Mouse (Mus musculus): ENCODE measurements around the gene Pebp1. TPM values are rescaled to one million over a fixed set of nuclear protein-coding genes. Genes with fewer than 3 reads are reported as not detected.

The Pebp1 gene
- polyA plus RNA-seq, 1 experiment = 896 TPM

DNA sequence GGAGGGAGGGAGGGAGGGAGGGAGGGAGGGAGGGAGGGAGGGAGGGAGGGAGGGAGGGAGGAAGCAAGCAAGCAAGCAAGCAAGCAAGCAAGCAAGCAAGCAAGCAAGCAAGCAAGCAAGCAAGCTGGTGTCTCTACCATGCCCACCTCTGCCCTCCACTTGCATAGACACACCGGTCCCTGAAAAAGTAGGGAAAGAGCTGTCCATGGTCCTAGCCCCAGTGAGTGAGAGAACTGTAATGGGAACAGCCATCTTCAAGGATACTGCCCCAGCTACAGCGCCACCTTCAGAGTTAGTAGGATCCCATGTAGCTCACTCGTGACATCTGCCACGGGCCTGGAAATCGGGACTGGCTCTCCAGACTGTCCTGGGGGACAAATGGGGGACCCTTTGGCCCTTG is 22.7 kb downstream of the Pebp1 start:
- TF ChIP-seq POLR2A (IDR thresholded peaks at IDR 0.05; ENCODE audit: borderline replicate concordance, extremely low read depth, insufficient read depth, insufficient read length, poor library complexity, severe bottlenecking) (no peak), CTCF (IDR thresholded peaks at IDR 0.05; ENCODE audit: borderline replicate concordance, extremely low read depth, insufficient read depth, insufficient read length) (no peak)
- no peak for DNase-seq (ENCODE audit: low read depth)

DNA sequence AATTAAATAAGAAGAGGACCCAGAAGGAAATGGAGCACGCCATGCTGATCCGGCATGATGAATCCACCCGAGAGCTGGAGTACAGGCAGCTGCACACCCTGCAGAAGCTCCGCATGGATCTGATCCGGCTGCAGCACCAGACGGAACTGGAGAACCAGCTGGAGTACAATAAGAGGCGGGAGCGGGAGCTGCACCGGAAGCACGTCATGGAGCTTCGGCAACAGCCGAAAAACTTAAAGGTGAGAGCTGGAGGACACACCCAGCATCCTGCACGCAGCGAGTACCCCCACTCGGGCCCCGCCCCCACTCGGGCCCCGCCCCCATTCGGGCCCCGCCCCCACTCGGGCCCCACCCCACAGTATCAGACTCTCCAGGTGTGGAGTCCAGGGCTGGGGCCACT is 23.9 kb downstream of the Pebp1 start:
- TF ChIP-seq POLR2A (IDR thresholded peaks at IDR 0.05; ENCODE audit: borderline replicate concordance, extremely low read depth, insufficient read depth, insufficient read length, poor library complexity, severe bottlenecking) (no peak), CTCF (IDR thresholded peaks at IDR 0.05; ENCODE audit: borderline replicate concordance, extremely low read depth, insufficient read depth, insufficient read length) (no peak)
- DNase-seq (ENCODE audit: low read depth) = no peak

DNA sequence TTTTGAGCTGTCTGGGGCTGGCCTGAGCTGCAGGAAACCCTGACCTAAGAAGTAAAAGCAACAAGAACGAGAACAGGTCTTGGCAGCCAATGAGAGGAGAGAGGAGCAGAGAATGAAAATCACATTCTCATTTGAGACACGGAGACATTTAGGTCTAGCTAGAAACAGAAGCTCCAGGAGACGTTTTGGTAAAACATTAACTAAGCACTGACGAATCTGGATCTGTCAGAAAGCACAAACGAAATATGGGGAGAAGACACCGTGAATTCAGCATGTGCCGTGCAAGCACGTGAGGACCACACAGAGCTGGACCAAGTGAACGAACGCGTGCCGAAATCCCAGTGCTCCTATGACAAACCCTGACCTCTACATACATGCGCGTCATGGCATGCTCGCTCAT is 29.1 kb downstream of the Pebp1 start:
- DNase-seq (ENCODE audit: low read depth) = no peak
- TF ChIP-seq CTCF (IDR thresholded peaks at IDR 0.05; ENCODE audit: borderline replicate concordance, extremely low read depth, insufficient read depth, insufficient read length) (no peak), POLR2A (IDR thresholded peaks at IDR 0.05; ENCODE audit: borderline replicate concordance, extremely low read depth, insufficient read depth, insufficient read length, poor library complexity, severe bottlenecking) (no peak)

GRCm38 (mm10) chr5:117251763-117252162 is 35.7 kb downstream of the Pebp1 start:
- TF ChIP-seq CTCF (IDR thresholded peaks at IDR 0.05; ENCODE audit: borderline replicate concordance, extremely low read depth, insufficient read depth, insufficient read length) = no peak
- no peak for TF ChIP-seq POLR2A (IDR thresholded peaks at IDR 0.05; ENCODE audit: borderline replicate concordance, extremely low read depth, insufficient read depth, insufficient read length, poor library complexity, severe bottlenecking)
- no peak for DNase-seq (ENCODE audit: low read depth)

DNA sequence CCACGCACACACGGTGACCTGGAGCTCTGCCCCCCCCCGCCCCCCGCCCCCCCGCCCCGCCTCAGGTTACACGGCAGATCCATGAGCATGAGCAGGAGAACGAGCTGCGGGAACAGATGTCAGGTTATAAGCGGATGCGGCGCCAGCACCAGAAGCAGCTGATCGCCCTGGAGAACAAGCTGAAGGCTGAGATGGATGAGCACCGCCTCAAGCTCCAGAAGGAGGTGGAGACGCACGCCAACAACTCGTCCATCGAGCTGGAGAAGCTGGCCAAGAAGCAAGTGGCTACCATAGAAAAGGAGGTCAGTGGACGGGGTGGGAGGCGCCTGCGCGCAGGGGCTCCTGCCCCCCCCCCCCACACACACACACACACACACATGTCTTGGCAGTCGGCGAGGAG is 36.6 kb downstream of the Pebp1 start:
- TF ChIP-seq POLR2A (IDR thresholded peaks at IDR 0.05; ENCODE audit: borderline replicate concordance, extremely low read depth, insufficient read depth, insufficient read length, poor library complexity, severe bottlenecking) (no peak), CTCF (IDR thresholded peaks at IDR 0.05; ENCODE audit: borderline replicate concordance, extremely low read depth, insufficient read depth, insufficient read length) (no peak)
- DNase-seq (ENCODE audit: low read depth) = peak; percentile 24

- TF ChIP-seq CTCF (IDR thresholded peaks at IDR 0.05; ENCODE audit: borderline replicate concordance, extremely low read depth, insufficient read depth, insufficient read length) = no peak
- TF ChIP-seq POLR2A (IDR thresholded peaks at IDR 0.05; ENCODE audit: borderline replicate concordance, extremely low read depth, insufficient read depth, insufficient read length, poor library complexity, severe bottlenecking) = no peak
- peak; percentile 1 for DNase-seq (ENCODE audit: low read depth)
Observed at GRCm38 (mm10) chr5:117248351-117248750, 39.1 kb downstream of the Pebp1 start.

GRCm38 (mm10) chr5:117245170-117245569 is 42.3 kb downstream of the Pebp1 start:
- no peak for DNase-seq (ENCODE audit: low read depth)
- no peak for TF ChIP-seq CTCF (IDR thresholded peaks at IDR 0.05; ENCODE audit: borderline replicate concordance, extremely low read depth, insufficient read depth, insufficient read length)
- no peak for TF ChIP-seq POLR2A (IDR thresholded peaks at IDR 0.05; ENCODE audit: borderline replicate concordance, extremely low read depth, insufficient read depth, insufficient read length, poor library complexity, severe bottlenecking)

- TF ChIP-seq POLR2A (IDR thresholded peaks at IDR 0.05; ENCODE audit: borderline replicate concordance, extremely low read depth, insufficient read depth, insufficient read length, poor library complexity, severe bottlenecking) (peak; percentile 34; the same call in 1 of the 2 replicates), CTCF (IDR thresholded peaks at IDR 0.05; ENCODE audit: borderline replicate concordance, extremely low read depth, insufficient read depth, insufficient read length) (no peak)
Observed at GRCm38 (mm10) chr5:117242671-117243478, 44.5 kb downstream of the Pebp1 start.

DNA sequence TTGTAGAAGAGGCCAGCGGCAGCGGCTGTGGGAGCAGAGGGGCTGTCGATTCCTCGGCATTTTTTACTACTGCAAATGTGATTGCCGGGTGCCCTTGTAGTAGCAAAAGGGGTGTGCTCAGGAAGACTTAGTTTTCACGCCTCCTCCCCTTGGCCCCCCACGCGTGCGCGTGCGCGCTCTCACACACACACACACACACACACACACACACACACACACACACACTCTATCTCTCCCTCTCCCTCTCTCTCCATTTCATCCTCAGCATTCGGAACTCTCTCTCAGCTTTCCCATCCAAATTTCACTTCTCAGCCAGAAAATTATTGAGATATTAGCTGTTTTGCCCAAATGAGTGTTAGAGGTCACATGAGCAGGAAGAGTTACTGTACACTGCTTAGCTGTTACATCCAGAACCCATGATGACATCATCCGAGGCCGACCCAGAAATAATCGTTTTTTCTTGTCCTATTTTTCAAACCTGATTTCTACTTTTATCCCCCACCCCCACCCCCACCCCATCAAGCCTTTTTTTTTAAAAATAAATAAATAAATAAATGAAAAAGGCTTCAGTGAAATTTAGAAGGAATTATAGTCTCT is 45.4 kb downstream of the Pebp1 start:
- peak; percentile 83 for DNase-seq (ENCODE audit: low read depth)
- TF ChIP-seq CTCF (IDR thresholded peaks at IDR 0.05; ENCODE audit: borderline replicate concordance, extremely low read depth, insufficient read depth, insufficient read length) (no peak), POLR2A (IDR thresholded peaks at IDR 0.05; ENCODE audit: borderline replicate concordance, extremely low read depth, insufficient read depth, insufficient read length, poor library complexity, severe bottlenecking) (no peak)

More at GRCm38 (mm10) chr5:117242671-117243478, 44.5 kb downstream of the Pebp1 start:
- peak; percentile 72 for DNase-seq (ENCODE audit: low read depth)

DNA sequence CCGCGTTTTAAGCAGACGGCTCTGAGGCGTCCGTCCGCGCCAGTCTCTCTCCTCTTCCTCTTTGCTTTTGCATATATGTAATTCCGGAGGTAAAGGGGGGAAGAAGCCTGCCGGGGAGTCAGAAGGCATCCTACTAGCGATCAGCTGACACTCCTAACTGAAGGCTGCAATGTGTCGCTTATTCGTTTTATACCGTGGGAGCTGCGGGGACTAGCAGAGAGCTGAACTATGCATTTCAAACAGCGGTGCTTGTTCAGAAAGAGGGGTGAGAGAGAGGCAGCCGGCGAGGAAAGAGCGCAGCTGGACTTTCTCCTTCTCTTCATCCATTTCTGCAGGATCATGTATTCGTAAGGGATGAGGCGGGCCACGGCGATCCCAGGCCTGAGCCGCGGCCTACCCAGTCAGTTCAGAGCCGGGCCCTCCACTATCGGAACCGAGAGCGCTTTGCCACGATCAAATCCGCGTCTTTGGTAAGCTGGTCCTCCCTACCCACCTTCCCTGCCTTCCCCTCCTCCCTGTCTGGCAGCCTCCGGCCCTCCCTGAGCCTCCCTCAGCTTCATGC is 46.6 kb downstream of the Pebp1 start:
- DNase-seq (ENCODE audit: low read depth) = peak; percentile 79
- TF ChIP-seq CTCF (IDR thresholded peaks at IDR 0.05; ENCODE audit: borderline replicate concordance, extremely low read depth, insufficient read depth, insufficient read length) = no peak
- no peak; the same call in 1 of the 2 replicates for TF ChIP-seq POLR2A (IDR thresholded peaks at IDR 0.05; ENCODE audit: borderline replicate concordance, extremely low read depth, insufficient read depth, insufficient read length, poor library complexity, severe bottlenecking)

DNA sequence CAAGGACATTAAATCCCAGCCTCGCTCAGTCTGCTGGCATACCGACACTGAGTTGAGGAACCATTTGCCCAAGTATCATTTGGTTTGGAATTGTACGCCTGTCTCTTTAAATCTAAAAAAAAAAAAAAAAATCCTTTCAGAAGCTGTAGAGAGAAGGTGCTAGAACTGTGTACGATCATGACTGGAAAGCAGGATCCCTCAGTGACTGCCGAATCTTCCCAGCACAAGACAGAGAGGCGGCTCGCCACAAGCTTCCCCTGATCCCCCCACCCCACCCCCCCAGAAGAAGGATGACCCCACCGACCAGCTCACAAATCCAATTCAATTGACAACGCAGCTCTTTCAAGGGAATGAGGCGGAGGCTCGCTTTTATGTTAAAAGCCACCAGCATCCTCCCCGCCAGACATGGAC is 47.1 kb downstream of the Pebp1 start:
- DNase-seq (ENCODE audit: low read depth) = peak; percentile 78
- no peak for TF ChIP-seq CTCF (IDR thresholded peaks at IDR 0.05; ENCODE audit: borderline replicate concordance, extremely low read depth, insufficient read depth, insufficient read length)
- TF ChIP-seq POLR2A (IDR thresholded peaks at IDR 0.05; ENCODE audit: borderline replicate concordance, extremely low read depth, insufficient read depth, insufficient read length, poor library complexity, severe bottlenecking) = peak; percentile 34; the same call in 1 of the 2 replicates

Measured in brain, embryonic 14.5 days (tissue).